Mouse (Mus musculus) heart, postnatal 14 days (tissue): ENCODE data around the gene Gm49450. TPM values are rescaled to one million over a fixed set of nuclear protein-coding genes. Genes with fewer than 3 reads are reported as not detected.
"Not testable (repeated sequence)": the region's sequence is repeated elsewhere in the genome, so short reads cannot be mapped to it uniquely, and the experiment has no call there.

Experiments used
- DNase-seq, 2 experiments: peaks; one replicate each; pipeline ENCODE4 v3.0.0; 2021 to 2022
- intact Hi-C: fragments of 180-260 bp; cut with DNase I; formaldehyde crosslinking; loops from one replicate; pipeline ENCODE4 v1.15.1; 2025
- total RNA-seq, 2 experiments: library from RNA; stranded (reverse); gene quantifications; 2 replicates each; pipeline ENCODE4 v1.2.3; 2021

The Gm49450 gene
- total RNA-seq, 2 experiments from 2014 or later: not detected

DNA sequence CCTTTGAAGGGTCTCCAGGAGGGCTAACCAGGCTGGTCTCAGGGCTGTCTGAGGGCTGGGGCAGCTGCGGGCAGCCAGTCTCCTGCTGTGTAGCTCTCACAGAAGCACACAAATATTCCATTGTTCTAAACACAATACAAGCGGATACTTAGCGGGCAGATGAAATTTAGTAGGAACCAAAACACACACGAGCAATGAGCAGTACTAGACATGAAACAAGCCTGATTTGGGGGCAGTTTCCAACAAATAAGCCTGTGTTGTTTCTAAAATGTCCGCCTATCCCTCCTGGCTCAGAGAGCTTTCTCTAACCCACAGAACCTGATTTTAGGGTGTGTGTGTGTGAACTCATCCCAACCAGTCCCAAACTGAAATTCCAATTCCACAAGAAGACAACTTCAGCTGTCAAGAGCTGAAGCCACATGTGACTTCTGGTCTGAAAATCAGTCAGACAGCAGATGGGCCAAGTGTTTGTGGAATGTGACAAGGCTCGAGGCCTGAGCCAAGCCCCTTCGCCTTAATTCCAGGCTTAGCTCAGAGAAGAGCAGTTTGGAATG, 33.8 kb upstream of the Gm49450 start:
- intact Hi-C loops: no loop called here
- DNase-seq: peak in 1 of 2 experiments; percentile 63

GRCm38 (mm10) chr15:98985982-98986715, 32.8 kb upstream of the Gm49450 start:
- DNase-seq: no peak
- intact Hi-C loops: loop anchor here (2.0 kb wide), 1 partner anchor 31 kb away; no protein-coding TSS in a partner anchor

- peak; percentile 81 to 82 for DNase-seq
- intact Hi-C loops: loop anchor here (2.0 kb wide), 1 partner anchor 31 kb away; no protein-coding TSS in a partner anchor
These were observed 32.1 kb upstream of the Gm49450 start for GRCm38 (mm10) chr15:98985240-98985981.

- intact Hi-C loops: loop anchor here (2.0 kb wide), 1 partner anchor 30 kb away; no protein-coding TSS in a partner anchor
- no peak for DNase-seq
These were observed 31.3 kb upstream of the Gm49450 start for GRCm38 (mm10) chr15:98984681-98985080.

DNA sequence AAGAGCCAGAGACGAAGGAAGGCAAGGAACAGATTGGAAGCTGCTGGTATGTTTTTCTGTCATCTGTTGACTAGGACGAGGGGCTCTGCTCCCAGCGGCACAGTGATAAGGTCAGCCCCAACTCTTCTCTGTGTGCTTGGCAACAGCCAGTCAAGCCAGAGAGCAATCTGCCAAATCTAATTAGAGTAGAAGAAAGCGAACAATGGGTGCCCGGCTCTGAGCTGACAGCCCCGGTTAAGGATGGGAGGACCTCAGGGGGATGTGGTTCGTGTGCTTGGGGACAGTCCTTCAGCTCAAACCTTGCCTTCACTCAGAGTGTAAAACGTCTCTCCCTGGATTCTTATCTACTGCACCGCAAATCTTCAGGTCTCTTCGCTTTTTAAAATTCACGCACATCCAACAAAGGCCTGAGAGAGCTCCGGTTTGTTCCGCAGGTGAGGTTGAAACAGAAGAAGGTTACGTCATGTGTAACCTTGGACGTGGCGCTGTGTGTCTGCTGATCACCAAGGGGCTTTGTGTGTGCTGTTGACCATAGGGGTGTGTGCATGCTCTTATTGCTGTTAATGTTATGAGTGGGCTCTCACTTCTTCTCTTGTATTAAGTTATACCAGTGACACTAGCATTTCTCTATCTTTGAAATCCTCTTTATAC, 30.2 kb upstream of the Gm49450 start:
- no peak for DNase-seq
- intact Hi-C loops: loop anchor here (2.0 kb wide), 1 partner anchor 29 kb away; no protein-coding TSS in a partner anchor

- no peak for DNase-seq
- intact Hi-C loops: no loop called here
These were observed 28.7 kb upstream of the Gm49450 start for GRCm38 (mm10) chr15:98982100-98982499.

- DNase-seq: no peak
- intact Hi-C loops: no loop called here
These were observed 26.8 kb upstream of the Gm49450 start for GRCm38 (mm10) chr15:98980012-98980614.

DNA sequence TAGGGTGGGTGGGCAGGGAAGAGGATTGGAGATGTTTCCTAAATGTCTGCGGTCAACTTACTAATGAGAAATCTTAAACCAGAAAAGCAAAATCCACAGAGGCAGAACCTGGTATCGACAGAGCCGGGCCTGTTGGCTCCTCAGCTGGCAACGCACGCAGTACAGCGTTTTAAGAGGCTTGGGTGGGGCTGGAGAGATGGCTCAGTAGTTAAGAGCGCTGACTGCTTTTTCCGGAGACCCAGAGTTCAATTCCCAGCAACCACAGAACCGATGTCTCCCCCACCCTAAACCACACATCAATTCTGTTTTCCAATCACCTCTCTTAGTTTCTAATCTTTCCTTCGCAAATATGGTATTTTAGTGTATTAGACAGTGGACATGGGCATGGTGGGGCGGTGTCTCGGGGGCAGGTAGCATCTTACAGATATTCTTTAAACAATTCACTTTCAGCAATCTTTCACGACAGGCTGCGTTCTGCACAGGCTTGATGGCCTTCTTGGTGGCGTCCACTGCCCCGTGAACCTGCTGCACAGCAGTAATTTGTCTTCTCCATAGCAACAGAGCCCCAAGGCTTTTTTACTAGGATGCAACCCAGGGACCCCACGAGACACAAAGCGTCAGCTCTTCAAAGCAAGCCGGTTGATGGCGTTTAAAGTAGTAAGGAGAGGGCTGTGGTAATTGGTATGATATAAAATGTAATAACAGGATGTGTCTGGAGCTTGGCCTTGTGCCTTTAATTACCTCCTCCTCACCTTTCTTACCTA, 25.2 kb upstream of the Gm49450 start:
- intact Hi-C loops: no loop called here
- no peak for DNase-seq

DNA sequence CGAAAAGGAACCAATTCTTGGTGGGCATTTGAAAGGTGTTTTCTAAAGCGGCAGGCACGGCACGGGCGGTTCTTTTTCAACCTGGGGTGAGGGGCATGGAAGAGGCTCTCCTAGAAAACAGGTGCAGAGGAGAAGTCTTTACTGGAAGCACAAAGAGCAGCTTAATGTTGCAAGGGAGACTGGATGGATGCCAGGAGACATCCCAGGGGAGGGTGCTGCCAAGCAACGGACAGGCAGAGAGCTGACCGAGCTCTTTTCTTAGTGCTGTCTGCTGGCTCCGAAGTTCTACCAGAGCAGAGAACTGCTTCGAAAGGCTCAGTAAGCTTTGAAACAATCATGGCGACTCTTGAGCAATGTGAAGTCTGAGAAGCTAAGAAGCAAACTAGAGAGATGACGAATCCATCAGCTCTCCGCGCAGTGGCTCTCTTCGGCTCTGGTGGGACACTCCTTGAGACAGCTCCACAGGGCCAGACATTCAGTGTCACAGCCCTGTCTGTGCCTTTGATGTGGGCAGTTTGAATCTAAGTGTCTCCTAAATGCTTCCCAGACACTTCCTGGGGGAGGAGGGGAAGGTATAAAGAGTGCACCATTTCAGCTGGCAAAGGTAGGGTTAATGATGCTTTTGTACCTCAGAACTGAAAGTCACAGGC, 24.5 kb upstream of the Gm49450 start:
- intact Hi-C loops: no loop called here
- peak; percentile 84 to 89 for DNase-seq

- intact Hi-C loops: no loop called here
- peak in 1 of 2 experiments; percentile 44 for DNase-seq
These were observed 23.7 kb upstream of the Gm49450 start for GRCm38 (mm10) chr15:98976763-98977758.

DNA sequence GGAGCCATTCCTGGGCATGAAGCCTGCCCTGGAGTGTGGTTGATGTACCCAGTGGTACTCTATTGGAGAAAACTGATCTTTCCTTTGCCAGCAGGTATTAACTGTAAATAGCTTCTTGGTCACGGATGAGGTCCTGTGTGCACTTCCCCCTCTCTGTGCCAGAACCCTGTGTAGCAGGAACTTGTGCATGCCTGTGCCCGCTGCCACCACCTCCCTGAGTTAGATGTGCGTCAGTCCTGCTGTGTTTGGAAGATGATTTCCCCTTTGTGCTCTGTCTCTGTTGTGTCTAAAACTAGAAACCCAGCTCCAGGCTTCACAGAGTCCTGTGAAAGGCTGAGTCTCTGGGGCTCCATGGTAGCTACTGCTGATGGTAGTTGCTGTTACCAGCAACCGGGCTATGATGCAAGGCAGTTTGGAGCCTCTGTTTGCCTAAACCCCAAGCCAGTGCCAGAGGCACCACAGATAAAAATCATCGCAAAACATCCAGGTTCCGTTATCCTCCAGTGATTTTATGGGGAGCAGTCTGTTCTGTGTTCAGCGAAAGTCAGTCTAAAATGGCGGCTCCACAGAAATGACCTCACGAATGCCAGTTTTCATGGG, 19.8 kb upstream of the Gm49450 start:
- intact Hi-C loops: no loop called here
- DNase-seq: no peak

- DNase-seq, intact Hi-C loops: not testable (repeated sequence)
These were observed 18.4 kb upstream of the Gm49450 start for GRCm38 (mm10) chr15:98971576-98972320.

DNA sequence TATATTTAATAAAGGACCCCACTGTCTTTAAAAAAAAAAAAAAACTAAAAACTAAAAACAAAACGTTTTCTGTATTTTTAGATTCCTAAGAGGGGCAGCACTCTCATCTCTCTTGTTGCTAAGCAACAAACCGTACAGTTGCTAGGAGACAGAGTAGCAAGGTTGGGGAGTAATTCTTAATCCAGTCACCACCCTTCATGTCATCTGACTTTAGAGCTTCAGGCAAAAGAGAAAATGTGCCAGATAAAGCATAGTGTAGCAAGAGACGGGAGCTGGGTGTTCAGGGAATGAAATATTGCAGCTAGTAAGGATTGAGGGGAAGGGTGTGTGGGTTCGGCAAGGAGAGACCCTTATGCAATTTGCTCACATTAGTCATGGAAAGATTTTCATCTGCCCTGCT, 17.8 kb upstream of the Gm49450 start:
- DNase-seq: no peak
- intact Hi-C loops: no loop called here

DNA sequence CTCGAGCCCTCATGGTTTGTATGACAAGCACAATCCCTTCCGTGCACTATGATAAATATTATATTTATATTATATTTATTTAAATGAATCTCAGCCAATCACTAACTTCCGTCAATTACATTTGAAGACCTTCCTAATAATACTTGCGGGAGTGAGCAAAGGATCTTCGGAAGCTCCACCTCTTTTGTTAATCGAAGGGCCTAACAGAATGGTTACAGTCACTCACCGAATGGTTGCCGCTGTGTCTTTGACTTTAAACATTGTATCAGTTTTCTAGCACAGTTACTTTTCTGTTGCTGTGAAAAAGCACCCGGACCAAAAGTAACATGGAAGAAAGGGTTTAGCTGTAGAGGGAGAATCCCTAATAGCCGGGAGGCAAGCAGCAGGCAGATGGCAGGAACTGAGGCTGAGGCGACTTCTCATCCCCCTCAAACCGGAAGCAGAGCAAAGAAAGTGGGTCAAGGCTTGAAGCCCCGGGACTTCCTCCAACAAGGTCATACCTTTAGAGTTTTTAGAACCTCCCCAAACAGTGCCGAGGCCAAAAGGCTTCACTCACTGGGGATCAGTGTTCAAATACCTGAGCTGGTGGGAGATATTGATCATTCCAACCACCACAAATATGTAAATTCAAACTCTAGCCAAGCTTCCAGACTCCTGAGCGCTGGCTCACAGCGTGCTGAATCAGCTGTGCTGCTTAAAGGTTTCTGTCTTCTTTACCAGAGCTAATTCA, 16.2 kb upstream of the Gm49450 start:
- no peak for DNase-seq
- intact Hi-C loops: no loop called here

- DNase-seq: peak; percentile 27 to 48
- intact Hi-C loops: no loop called here
These were observed 15.5 kb upstream of the Gm49450 start for GRCm38 (mm10) chr15:98968701-98969371.

DNA sequence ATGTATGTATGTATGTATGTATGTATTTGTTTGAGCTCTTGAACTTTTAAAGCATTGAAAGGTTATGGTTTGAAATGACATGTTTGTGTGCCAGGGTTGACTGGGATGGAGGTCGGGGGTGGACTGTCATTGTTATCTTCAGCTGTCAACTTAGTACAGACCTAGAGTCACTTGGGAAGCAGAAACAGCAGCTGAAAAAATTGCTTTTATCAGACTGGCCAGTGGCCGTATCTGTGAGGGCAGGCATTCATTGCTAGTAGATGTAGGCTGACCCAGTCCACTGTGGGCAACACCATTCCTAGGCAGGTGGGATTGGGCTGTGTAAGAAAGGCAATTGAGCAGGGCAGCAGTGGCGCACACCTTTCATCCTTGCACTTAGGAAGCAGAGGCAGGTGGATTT, 6.2 kb upstream of the Gm49450 start:
- intact Hi-C loops: no loop called here
- DNase-seq: no peak
